Mouse (Mus musculus): ENCODE measurements around the gene Fer.
A peak's percentile ranks its signal among the peaks of the same experiment; 100 is the strongest.

The Fer gene

DNA sequence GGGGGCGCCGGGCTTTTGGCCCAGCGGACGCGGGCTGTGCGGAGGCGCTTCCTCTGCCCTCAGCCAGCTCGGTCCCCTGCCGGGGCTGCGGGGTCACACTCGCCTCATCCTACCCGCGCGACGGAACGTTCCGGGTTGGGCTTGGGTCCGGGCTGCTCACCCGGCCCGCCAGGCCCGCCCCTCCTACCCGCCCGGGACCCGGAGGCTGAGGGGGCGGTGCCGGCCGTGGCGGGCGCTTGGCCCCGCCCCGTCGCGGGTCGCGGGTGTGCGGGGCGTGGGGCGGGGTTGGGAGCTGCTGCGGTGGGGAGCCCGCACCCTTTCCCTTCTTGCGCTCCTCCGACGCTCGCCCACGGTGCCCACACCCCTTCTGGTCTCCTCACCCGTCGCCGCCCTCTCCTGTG, 1.3 kb downstream of the Fer start:
- no peak for DNase-seq (ENCODE audit: low spot score)

- no peak for DNase-seq (ENCODE audit: low spot score)
Observed at GRCm38 (mm10) chr17:63871773-63872172, 8.9 kb downstream of the Fer start.

GRCm38 (mm10) chr17:63878889-63879288, 16.0 kb downstream of the Fer start:
- peak; percentile 6 for DNase-seq (ENCODE audit: low spot score)

DNA sequence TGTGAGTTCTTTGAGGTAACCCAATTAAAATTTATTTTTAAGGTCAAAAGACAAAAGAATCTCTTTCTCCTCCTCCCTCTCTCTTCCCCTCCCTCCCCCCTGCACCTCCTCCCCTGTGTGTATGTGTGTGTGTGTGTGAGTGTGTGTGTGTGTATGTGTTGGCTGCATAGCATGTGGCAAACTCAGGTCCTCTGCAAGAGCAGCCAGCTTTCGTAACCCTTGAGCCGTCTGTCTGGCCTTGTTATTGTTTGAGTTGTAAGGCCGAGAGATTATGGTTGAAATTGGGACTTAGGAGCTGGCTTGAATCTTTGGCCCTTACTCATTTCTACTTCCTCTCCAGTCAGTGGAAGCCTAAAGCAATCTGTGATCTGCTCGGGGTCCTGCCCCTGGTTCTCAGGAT, 17.1 kb downstream of the Fer start:
- no peak for DNase-seq (ENCODE audit: low spot score)

- DNase-seq (ENCODE audit: low spot score), result no peak
Observed at GRCm38 (mm10) chr17:63886988-63887387, 24.1 kb downstream of the Fer start.

DNA sequence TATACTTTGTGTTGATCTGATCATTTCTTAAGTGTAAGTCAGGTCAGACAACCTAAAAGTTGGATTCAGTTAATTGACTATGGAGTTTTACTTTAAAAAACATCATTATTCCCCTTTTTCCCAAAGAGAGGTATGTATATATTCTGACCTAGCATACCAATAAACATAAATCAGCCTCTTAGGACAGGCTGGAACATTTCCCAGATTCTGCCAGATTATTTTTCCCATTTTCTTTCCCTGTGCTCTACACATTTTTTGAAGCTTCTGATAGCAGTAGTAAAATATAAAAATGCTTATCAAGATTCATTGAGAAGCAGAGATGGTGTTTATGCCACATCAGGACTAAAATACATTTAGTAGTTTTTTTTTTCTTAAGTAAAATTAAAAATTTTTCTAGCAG, 27.7 kb downstream of the Fer start:
- DNase-seq (ENCODE audit: low spot score), result no peak

DNA sequence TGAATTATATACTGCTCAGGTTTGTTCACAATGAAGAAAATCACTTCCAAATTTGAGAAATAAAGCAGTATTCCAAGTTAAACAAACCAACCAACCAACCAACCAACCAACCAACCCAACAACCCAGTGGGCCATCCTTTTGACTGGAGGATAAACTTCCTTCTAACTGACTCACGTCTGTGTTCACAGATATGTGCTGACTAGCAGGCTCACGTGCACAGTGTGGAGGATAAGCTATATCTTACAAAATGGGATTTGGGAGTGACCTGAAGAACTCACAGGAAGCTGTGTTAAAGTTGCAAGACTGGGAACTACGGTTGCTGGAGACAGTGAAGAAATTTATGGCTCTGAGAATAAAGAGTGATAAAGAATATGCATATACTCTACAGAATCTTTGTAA, 33.0 kb downstream of the Fer start:
- DNase-seq (ENCODE audit: low spot score), result no peak

DNA sequence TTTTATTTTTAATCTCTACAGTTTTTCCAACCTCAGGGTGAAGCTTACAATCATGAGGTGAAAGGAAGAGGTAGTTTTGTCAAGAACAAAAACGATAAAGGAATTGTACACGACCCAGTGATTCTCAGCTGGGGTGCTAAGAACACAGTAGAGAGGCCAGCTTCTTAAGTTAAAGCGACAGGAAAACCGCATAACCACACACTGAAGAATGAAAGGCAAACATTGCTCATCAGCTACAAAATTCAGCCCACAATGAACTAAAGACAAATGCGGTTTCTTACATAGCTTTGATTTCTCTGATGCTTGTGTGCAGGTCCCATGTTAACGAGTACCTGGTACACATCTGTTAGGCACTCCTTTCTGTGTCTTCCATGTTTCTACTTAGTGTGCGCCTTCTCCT, 34.2 kb downstream of the Fer start:
- no peak for DNase-seq (ENCODE audit: low spot score)

DNA sequence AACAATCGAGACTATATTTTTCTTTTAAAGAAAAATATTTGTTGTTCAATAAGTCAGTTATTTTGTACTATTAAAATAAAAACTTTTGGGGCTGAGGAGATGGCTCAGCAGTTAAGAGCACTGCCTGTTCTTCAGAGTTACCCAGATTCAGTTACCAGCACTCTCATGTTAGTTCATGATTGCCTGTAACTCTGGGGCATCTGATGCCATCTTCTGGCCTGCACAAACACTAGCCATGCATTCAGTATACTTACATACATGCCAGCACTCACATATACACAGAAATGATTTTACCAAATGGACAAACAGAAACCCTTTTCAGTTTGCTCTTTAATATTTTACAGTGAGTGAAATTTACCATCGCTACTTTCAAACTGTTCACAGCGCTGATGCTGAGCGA, 46.4 kb downstream of the Fer start:
- no peak for DNase-seq (ENCODE audit: low spot score)

- no peak for DNase-seq (ENCODE audit: low spot score)
Observed at GRCm38 (mm10) chr17:63921601-63922203, 58.8 kb downstream of the Fer start.

DNA sequence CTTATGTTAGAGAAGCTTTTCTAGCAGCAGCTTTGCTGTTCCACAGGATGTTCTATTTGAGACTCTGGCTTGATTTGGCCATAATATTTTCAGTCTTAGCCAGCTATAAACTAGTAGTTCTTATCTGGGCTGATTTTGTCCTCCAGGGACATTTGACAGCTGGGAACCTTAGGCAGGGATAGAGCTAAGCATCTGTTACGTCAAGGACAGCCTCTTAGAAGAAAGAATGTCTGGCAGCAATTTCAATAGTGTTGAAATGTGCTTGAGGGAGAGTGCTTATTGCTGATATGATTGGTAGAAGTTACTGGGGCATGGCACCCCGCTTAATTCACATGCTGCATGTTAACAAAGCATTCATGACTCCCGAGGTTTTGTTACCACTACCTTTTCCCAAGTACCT, 62.7 kb downstream of the Fer start:
- DNase-seq (ENCODE audit: low spot score), result no peak

- no peak for DNase-seq (ENCODE audit: low spot score)
Observed at GRCm38 (mm10) chr17:63930634-63931033, 67.8 kb downstream of the Fer start.

- no peak for DNase-seq (ENCODE audit: low spot score)
Observed at GRCm38 (mm10) chr17:63931556-63931955, 68.7 kb downstream of the Fer start.

- no peak for DNase-seq (ENCODE audit: low spot score)
Observed at GRCm38 (mm10) chr17:63935408-63935807, 72.5 kb downstream of the Fer start.

DNA sequence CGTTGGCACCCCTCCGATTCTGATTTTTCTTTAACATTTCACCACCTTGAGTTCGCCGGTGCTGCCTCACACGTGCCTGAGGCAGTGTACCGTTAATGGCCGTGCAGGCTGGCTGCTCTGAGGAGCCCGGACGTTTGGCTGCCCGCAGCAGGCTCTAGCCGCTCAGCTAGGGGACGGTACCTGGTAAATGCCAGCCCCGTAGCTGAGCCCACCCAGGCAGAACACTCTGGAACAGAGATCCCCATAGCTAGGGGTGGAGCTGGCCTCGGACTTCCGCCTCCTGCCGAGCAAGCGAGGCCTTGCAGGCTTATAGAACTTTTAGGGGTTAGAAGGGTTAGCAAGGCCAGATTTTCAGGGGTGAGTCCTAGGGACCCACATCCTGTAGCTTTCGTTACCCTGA, 75.0 kb downstream of the Fer start:
- no peak for DNase-seq (ENCODE audit: low spot score)

- DNase-seq (ENCODE audit: low spot score), result no peak
Observed at GRCm38 (mm10) chr17:63946772-63947171, 83.9 kb downstream of the Fer start.

- DNase-seq (ENCODE audit: low spot score), result no peak
Observed at GRCm38 (mm10) chr17:63948811-63949210, 85.9 kb downstream of the Fer start.

DNA sequence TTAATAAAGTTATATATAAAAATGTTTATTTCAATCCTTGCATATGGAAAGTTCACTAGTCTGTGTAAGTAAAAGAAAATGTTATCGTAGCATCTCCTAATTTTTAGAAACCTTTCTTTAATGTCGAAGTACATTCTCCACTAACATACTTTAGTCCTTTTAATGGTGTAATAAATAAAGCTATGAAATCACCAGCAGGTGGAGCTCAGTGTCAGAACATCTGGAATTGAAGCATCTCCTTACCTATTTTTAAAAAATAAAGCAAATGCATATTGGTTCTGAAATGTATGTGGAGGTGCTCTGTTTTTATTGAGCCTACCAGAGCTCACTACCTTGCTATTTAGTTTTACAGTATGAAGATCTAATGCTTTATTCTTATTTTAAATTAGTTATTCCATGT, 88.6 kb downstream of the Fer start:
- DNase-seq (ENCODE audit: low spot score), result no peak

GRCm38 (mm10) chr17:63967091-63967490, 104.2 kb downstream of the Fer start:
- no peak for DNase-seq (ENCODE audit: low spot score)

DNA sequence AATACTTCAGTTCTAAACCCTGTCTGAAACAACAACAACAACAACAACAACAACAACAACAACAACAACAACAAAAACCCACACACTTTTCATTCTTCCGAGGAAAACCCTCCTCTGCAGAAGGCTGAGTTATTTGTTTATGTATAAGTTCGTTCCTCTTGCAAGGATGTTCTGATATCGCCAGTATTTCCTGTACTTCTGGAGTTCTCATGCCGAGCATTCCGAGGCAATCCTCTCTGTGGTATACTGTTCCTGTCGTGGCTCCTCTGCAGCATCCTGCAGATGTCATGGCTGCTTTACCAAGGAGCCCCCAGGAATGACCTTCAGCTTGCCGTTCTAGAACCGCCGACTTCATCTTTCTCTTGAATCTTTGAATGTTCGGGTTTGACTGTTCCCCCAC, 106.6 kb downstream of the Fer start:
- no peak for DNase-seq (ENCODE audit: low spot score)

GRCm38 (mm10) chr17:63970239-63970638, 107.4 kb downstream of the Fer start:
- DNase-seq (ENCODE audit: low spot score), result no peak

DNA sequence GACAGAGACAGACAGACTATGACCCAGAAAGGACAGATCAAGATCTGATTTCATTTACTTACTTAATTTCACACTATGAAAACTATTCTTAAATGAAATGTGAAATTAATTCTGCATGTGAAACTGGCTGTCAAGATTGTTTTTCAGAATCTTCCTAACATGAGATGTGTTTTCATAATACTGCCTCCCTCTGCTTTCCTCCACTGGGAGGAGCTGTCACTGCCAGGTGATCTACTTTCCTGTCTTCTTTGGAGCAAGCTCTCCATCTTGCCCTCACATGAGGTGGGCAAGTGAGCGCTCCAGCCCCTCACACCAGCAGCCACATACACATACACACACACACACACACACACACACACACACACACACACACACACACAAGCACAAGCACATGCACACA, 108.1 kb downstream of the Fer start:
- no peak for DNase-seq (ENCODE audit: low spot score)

GRCm38 (mm10) chr17:63972181-63972580, 109.3 kb downstream of the Fer start:
- DNase-seq (ENCODE audit: low spot score), result no peak

GRCm38 (mm10) chr17:63973806-63974205, 110.9 kb downstream of the Fer start:
- DNase-seq (ENCODE audit: low spot score), result no peak

GRCm38 (mm10) chr17:63974253-63974652, 111.4 kb downstream of the Fer start:
- DNase-seq (ENCODE audit: low spot score), result no peak
